ENCODE assay signal across 8 mouse cellular contexts in genomic region chr10:12869029-12869671, GRCm38 (mm10). TPM values are rescaled to one million over a fixed set of nuclear protein-coding genes. Genes with fewer than 3 reads are reported as not detected.
A peak's percentile ranks its signal among the peaks of the same experiment; 100 is the strongest.
DNase-seq lines count a peak whose midpoint lies in the region; ATAC-seq and TF ChIP-seq lines count a peak whose summit lies in the region.

TSS of gene Utrn (minus strand) at chr10:12869365.

- H3K4me3 ChIP-seq in cerebellum, adult 2 months (replicated peaks; ENCODE audit: insufficient read depth, low read depth, low read length), result peak within 1 kb of the TSS; percentile 90

- WGBS in cerebellum, adult 2 months, result under 1% methylated on average over 77 of the region's 77 CpGs

- no peak for TF ChIP-seq CTCF in cerebellum, adult 2 months (IDR thresholded peaks at IDR 0.05; ENCODE audit: borderline replicate concordance, insufficient read depth, low read depth, low read length)

- no peaks in the 10 kb centered on the region for H3K4me1 ChIP-seq in cerebellum, adult 2 months (ENCODE audit: control insufficient read depth, insufficient read depth, low read length)

- no peak for TF ChIP-seq POLR2A in cerebellum, adult 2 months (IDR thresholded peaks at IDR 0.05; ENCODE audit: borderline replicate concordance, insufficient read depth, low read length)

- ATAC-seq in frontal cortex, adult (ENCODE audit: low TSS enrichment), result peak; percentile 88
- peak; percentile 52 to 54 for ATAC-seq in hematopoietic stem cell, adult 5-6 weeks (replicated peaks in 1 of 2; ENCODE audit: insufficient read depth in 1 of 2, low FRiP score in 2 of 2, low TSS enrichment in 1 of 2, low read depth in 1 of 2, poor library complexity in 2 of 2, severe bottlenecking in 2 of 2)

- DNase-seq in MN1 (ENCODE audit: low spot score), result peak; percentile 96
- DNase-seq in cerebellum, adult 2 months, result peak; percentile 76 to 81
- DNase-seq in layer of hippocampus, postnatal 25 days (ENCODE audit: extremely low spot score in 1 of 2, low spot score in 1 of 2), result peak; percentile 40 to 41
- peak; percentile 91 to 95 for DNase-seq in lung, postnatal 4 days
- DNase-seq in right cerebral cortex, adult 18-20 months, result peak; percentile 58
- peak; percentile 89 for DNase-seq in urinary bladder, postnatal 14 days (ENCODE audit: low spot score)

- no peaks in the 10 kb centered on the region for H3K27me3 ChIP-seq in cerebellum, adult 2 months (ENCODE audit: control insufficient read depth, insufficient read depth, low read length)

- peak within 1 kb of the TSS; percentile 43; the same call in 1 of the 2 replicates for H3K27ac ChIP-seq in cerebellum, adult 2 months (ENCODE audit: insufficient read depth, low read length)

RNA-seq across cellular contexts. Expression of gene Utrn, which starts in this region (rescaled TPM):
- 32.5 and 33.5 TPM in 2 replicates for polyA plus RNA-seq in cerebellum, adult 2 months (2012; rRNA removed)
- total RNA-seq in hematopoietic stem cell, adult 5-6 weeks (2017), result 63.7 and 83.5 TPM in 2 replicates
- 10 to 100 TPM; 38.3 to 42.6 TPM for total RNA-seq in layer of hippocampus, postnatal 25 days (2021)

Comparison
In these comparisons a context has a peak if more than half of its experiments do, and no peak if none do; other contexts are left out.
1. Peak in every context shown above with its lines: DNase-seq, ATAC-seq, H3K4me3 ChIP-seq and H3K27ac ChIP-seq.
2. DNase-seq: peak in every context shown above with its lines; median percentile 96 in MN1; 93 in lung, postnatal 4 days; 89 in urinary bladder, postnatal 14 days; 78 in cerebellum, adult 2 months; 58 in right cerebral cortex, adult 18-20 months; 40 in layer of hippocampus, postnatal 25 days.